In genomic region chr3:97998349-97998748, GRCm38 (mm10) we compare ENCODE assay signal across 19 mouse cellular contexts. TPM values are rescaled to one million over a fixed set of nuclear protein-coding genes. Genes with fewer than 3 reads are reported as not detected.
A peak's percentile ranks its signal among the peaks of the same experiment; 100 is the strongest.
DNase-seq lines count a peak whose midpoint lies in the region; ATAC-seq lines count a peak whose summit lies in the region.
"Had no signal": no experiment of that assay in that cellular context is flagged by ENCODE, and none has a peak within 500 bp of the region (broad histone marks: within the 10 kb centered on the region; RNA-seq: fewer than 3 reads in every experiment).

No protein-coding gene starts in this region.

- no peak overlapping the region for H3K4me3 ChIP-seq in heart, embryonic 10.5 days
- no peak overlapping the region for H3K4me3 ChIP-seq in hindbrain, embryonic 11.5 days (ENCODE audit: low read depth, low read length)
- H3K4me3 ChIP-seq: forebrain, embryonic 10.5 days; heart, embryonic 12.5 days; midbrain, embryonic 15.5 days had no signal

- H3K4me1 ChIP-seq in heart, embryonic 10.5 days = no peaks in the 10 kb centered on the region
- no peaks in the 10 kb centered on the region for H3K4me1 ChIP-seq in hindbrain, embryonic 11.5 days (replicated peaks; ENCODE audit: control insufficient read depth, insufficient read depth, low read length)
- H3K4me1 ChIP-seq: forebrain, embryonic 10.5 days; heart, embryonic 12.5 days; midbrain, embryonic 15.5 days had no signal

- H3K9me3 ChIP-seq in heart, embryonic 10.5 days = no peaks in the 10 kb centered on the region
- H3K9me3 ChIP-seq in hindbrain, embryonic 11.5 days (ENCODE audit: control insufficient read depth, low read length) = no peaks in the 10 kb centered on the region
- H3K9me3 ChIP-seq: forebrain, embryonic 10.5 days; heart, embryonic 12.5 days; midbrain, embryonic 15.5 days had no signal

- H3K9ac ChIP-seq in hindbrain, embryonic 11.5 days (ENCODE audit: low read depth, low read length) = no peak overlapping the region
- H3K9ac ChIP-seq: heart, embryonic 12.5 days; midbrain, embryonic 15.5 days had no signal

- H3K36me3 ChIP-seq in heart, embryonic 10.5 days = no peaks in the 10 kb centered on the region
- no peaks in the 10 kb centered on the region for H3K36me3 ChIP-seq in hindbrain, embryonic 11.5 days (ENCODE audit: control insufficient read depth, insufficient read depth, low read length)
- H3K36me3 ChIP-seq: forebrain, embryonic 10.5 days; heart, embryonic 12.5 days; midbrain, embryonic 15.5 days had no signal

- ATAC-seq in hindbrain, embryonic 11.5 days (ENCODE audit: low FRiP score) = no peak
- ATAC-seq: midbrain, embryonic 15.5 days had no signal

- no peaks in the 10 kb centered on the region for H3K27me3 ChIP-seq in heart, embryonic 10.5 days (ENCODE audit: insufficient read depth, poor library complexity, severe bottlenecking)
- H3K27me3 ChIP-seq in hindbrain, embryonic 11.5 days (ENCODE audit: control insufficient read depth, insufficient read depth, low read length) = no peaks in the 10 kb centered on the region
- H3K27me3 ChIP-seq: heart, embryonic 12.5 days; midbrain, embryonic 15.5 days had no signal

- WGBS in heart, embryonic 10.5 days = 73% methylated on average over 4 of the region's 4 CpGs
- WGBS in hindbrain, embryonic 11.5 days = 73% methylated on average over 4 of the region's 4 CpGs

- no peak overlapping the region for H3K27ac ChIP-seq in heart, embryonic 10.5 days
- H3K27ac ChIP-seq in hindbrain, embryonic 11.5 days (ENCODE audit: low read depth, low read length) = no peak overlapping the region
- H3K27ac ChIP-seq: forebrain, embryonic 10.5 days; macrophage; midbrain, embryonic 15.5 days; stomach, postnatal 0 days had no signal

- H3K4me2 ChIP-seq in hindbrain, embryonic 11.5 days (replicated peaks; ENCODE audit: low read depth, low read length) = no peak overlapping the region
- H3K4me2 ChIP-seq: heart, embryonic 12.5 days; midbrain, embryonic 15.5 days had no signal

- DNase-seq in heart, adult 11 months = peak; percentile 71
- no peak for DNase-seq in heart, embryonic 10.5 days (ENCODE audit: low spot score)
- peak; percentile 15 for DNase-seq in right cerebral cortex, postnatal 25 days
- no peak for DNase-seq in right cerebral cortex, postnatal 36 days (ENCODE audit: low spot score in 2 of 2)
- DNase-seq in lung, postnatal 14 days = peak; percentile 42
- no peak for DNase-seq in layer of hippocampus, postnatal 36 days
- DNase-seq in kidney, postnatal 14 days = no peak
- no peak for DNase-seq in hindbrain, embryonic 11.5 days (ENCODE audit: low spot score)
- DNase-seq: adrenal gland, postnatal 36 days; cerebellum, adult 9-11 months; gastrocnemius, postnatal 14 days; kidney, adult 2 months; kidney, postnatal 36 days; thymus, postnatal 25 days had no signal

RNA-seq across cellular contexts. Expression of gene Notch2, which starts 15.0 kb away (rescaled TPM):
- 11.2 and 16.8 TPM in 2 replicates for polyA plus RNA-seq in heart, embryonic 10.5 days (2016; fragmentation: Nextera tagmentation; extraction: Ambion mirVana)
- 10 to 100 TPM; 23.2 to 24.6 TPM for total RNA-seq in layer of hippocampus, postnatal 36 days (2021)
- 16.7 and 20.8 TPM in 2 replicates for polyA plus RNA-seq in hindbrain, embryonic 11.5 days (2014; fragmentation: Nextera tagmentation; extraction: Ambion mirVana)

Comparison
In these comparisons a context has a peak if more than half of its experiments do, and no peak if none do; other contexts are left out.
1. DNase-seq: peak in heart, adult 11 months (single experiment), right cerebral cortex, postnatal 25 days (single experiment) and lung, postnatal 14 days (single experiment); none in heart, embryonic 10.5 days (single experiment), right cerebral cortex, postnatal 36 days (0 of 2), layer of hippocampus, postnatal 36 days (0 of 2), kidney, postnatal 14 days (single experiment) and hindbrain, embryonic 11.5 days (single experiment).